Comparison of ENCODE assay signal across 11 mouse cellular contexts in the genomic region with DNA sequence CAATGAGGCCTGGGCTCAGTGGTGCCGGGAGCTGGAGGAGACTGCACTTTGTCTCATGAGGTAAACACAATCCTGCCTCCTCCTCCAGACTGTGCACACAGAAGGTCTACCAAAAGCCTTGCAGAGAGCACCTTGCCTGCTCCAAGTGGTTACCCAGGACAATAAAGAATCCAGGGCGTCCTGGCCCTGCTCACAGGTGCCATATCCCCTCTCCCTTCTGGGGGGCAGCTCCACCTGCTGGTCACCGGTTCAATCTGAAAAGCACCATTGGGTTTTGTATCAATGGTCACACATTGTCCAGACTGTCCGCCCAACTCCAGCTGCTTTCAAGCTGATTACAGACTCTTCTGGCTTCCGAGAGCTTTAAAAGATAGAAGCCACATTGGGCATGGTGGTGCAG. TPM values are rescaled to one million over a fixed set of nuclear protein-coding genes. Genes with fewer than 3 reads are reported as not detected.
DNase-seq lines count a peak whose midpoint lies in the region; ATAC-seq lines count a peak whose summit lies in the region.
"Had no signal": no experiment of that assay in that cellular context is flagged by ENCODE, and none has a peak within 500 bp of the region (broad histone marks: within the 10 kb centered on the region; RNA-seq: fewer than 3 reads in every experiment).

No protein-coding gene starts in this region.

- no peak overlapping the region for H3K4me3 ChIP-seq in embryonic facial prominence, embryonic 11.5 days (ENCODE audit: low read depth, low read length)
- no peak overlapping the region for H3K4me3 ChIP-seq in embryonic facial prominence, embryonic 10.5 days
- H3K4me3 ChIP-seq: embryonic facial prominence, embryonic 12.5 days; neural tube, embryonic 13.5 days had no signal

- H3K4me1 ChIP-seq in embryonic facial prominence, embryonic 11.5 days (ENCODE audit: control insufficient read depth, insufficient read depth, low read length), result no peaks in the 10 kb centered on the region
- H3K4me1 ChIP-seq in embryonic facial prominence, embryonic 10.5 days, result peaks cover 25% of the 10 kb centered on the region

- no peak overlapping the region for H3K4me2 ChIP-seq in embryonic facial prominence, embryonic 11.5 days (ENCODE audit: low read depth, low read length)
- H3K4me2 ChIP-seq: embryonic facial prominence, embryonic 12.5 days; neural tube, embryonic 13.5 days had no signal

- no peaks in the 10 kb centered on the region; the same call in 1 of the 2 replicates for H3K9me3 ChIP-seq in embryonic facial prominence, embryonic 11.5 days (replicated peaks; ENCODE audit: control insufficient read depth, low read length)
- peaks cover 4% of the 10 kb centered on the region for H3K9me3 ChIP-seq in embryonic facial prominence, embryonic 10.5 days

- ATAC-seq in embryonic facial prominence, embryonic 11.5 days (replicated peaks; ENCODE audit: insufficient number of reproducible peaks, low FRiP score, low TSS enrichment, low read depth), result no peak
- no peak for ATAC-seq in megakaryocyte, adult 5-6 weeks (ENCODE audit: poor library complexity, severe bottlenecking)
- ATAC-seq in erythroblast, adult 5-6 weeks (replicated peaks; ENCODE audit: low FRiP score, poor library complexity, severe bottlenecking), result no peak

- no peak overlapping the region for H3K9ac ChIP-seq in embryonic facial prominence, embryonic 11.5 days (replicated peaks; ENCODE audit: low read length)
- H3K9ac ChIP-seq: embryonic facial prominence, embryonic 12.5 days; neural tube, embryonic 13.5 days had no signal

- 61% methylated on average over 5 of the region's 5 CpGs for WGBS in embryonic facial prominence, embryonic 11.5 days
- WGBS in embryonic facial prominence, embryonic 10.5 days, result 58% methylated on average over 5 of the region's 5 CpGs

- no peaks in the 10 kb centered on the region for H3K27me3 ChIP-seq in embryonic facial prominence, embryonic 11.5 days (ENCODE audit: control insufficient read depth, insufficient read depth, low read length)
- peaks cover 21% of the 10 kb centered on the region for H3K27me3 ChIP-seq in embryonic facial prominence, embryonic 10.5 days (replicated peaks; ENCODE audit: low read depth, poor library complexity, severe bottlenecking)
- H3K27me3 ChIP-seq: embryonic facial prominence, embryonic 12.5 days had no signal

- no peak overlapping the region for H3K27ac ChIP-seq in embryonic facial prominence, embryonic 11.5 days (replicated peaks; ENCODE audit: low read depth, low read length)
- no peak overlapping the region for H3K27ac ChIP-seq in embryonic facial prominence, embryonic 10.5 days (replicated peaks)
- H3K27ac ChIP-seq: embryonic facial prominence, embryonic 12.5 days; neural tube, embryonic 13.5 days had no signal

- H3K36me3 ChIP-seq in embryonic facial prominence, embryonic 11.5 days (replicated peaks; ENCODE audit: control insufficient read depth, insufficient read depth, low read depth, low read length), result no peaks in the 10 kb centered on the region
- no peaks in the 10 kb centered on the region for H3K36me3 ChIP-seq in embryonic facial prominence, embryonic 10.5 days (replicated peaks)
- H3K36me3 ChIP-seq: embryonic facial prominence, embryonic 12.5 days; G1E; neural tube, embryonic 13.5 days had no signal

- peak; percentile 28 for DNase-seq in embryonic facial prominence, embryonic 11.5 days (ENCODE audit: low spot score)
- no peak for DNase-seq in embryonic facial prominence, embryonic 10.5 days (ENCODE audit: low spot score)
- peak; percentile 78 for DNase-seq in testis, postnatal 10 days (ENCODE audit: low spot score)
- DNase-seq in testis, postnatal 14 days (ENCODE audit: low spot score), result no peak
- DNase-seq in kidney, postnatal 14 days, result peak; percentile 49
- DNase-seq in thymus, postnatal 4 days, result peak; percentile 47

RNA-seq across cellular contexts. Expression of a gene that starts 32.0 kb away (rescaled TPM):
- polyA plus RNA-seq in embryonic facial prominence, embryonic 11.5 days (2014; fragmentation: Nextera tagmentation; extraction: Ambion mirVana), result 167 and 187 TPM in 2 replicates
- polyA plus RNA-seq in embryonic facial prominence, embryonic 10.5 days (2016; fragmentation: Nextera tagmentation; extraction: Ambion mirVana), result 110 and 120 TPM in 2 replicates
- 62.9 and 70.3 TPM in 2 replicates for total RNA-seq in megakaryocyte, adult 5-6 weeks (2015)
- total RNA-seq in megakaryocyte, adult 5-6 weeks (2017), result 54.4 and 58.3 TPM in 2 replicates
- 38.0 and 41.0 TPM in 2 replicates for total RNA-seq in erythroblast, adult 5-6 weeks (2015; ENCODE audit: low replicate concordance)
- 21.0 and 22.2 TPM in 2 replicates for total RNA-seq in erythroblast, adult 5-6 weeks (2017; ENCODE audit: low replicate concordance)

RNA-seq across cellular contexts. Expression of a gene that starts 42.9 kb away (rescaled TPM):
- polyA plus RNA-seq in embryonic facial prominence, embryonic 11.5 days (2014; fragmentation: Nextera tagmentation; extraction: Ambion mirVana), result 2.7 and 3.1 TPM in 2 replicates
- 2.5 and 3.1 TPM in 2 replicates for polyA plus RNA-seq in embryonic facial prominence, embryonic 10.5 days (2016; fragmentation: Nextera tagmentation; extraction: Ambion mirVana)
- total RNA-seq in megakaryocyte, adult 5-6 weeks (2015), result 0.69 TPM in 1 of 2 replicates, not detected in the other
- total RNA-seq in megakaryocyte, adult 5-6 weeks (2017), result not detected in 2 replicates
- total RNA-seq in erythroblast, adult 5-6 weeks (2015; ENCODE audit: low replicate concordance), result not detected in 2 replicates
- not detected in 2 replicates for total RNA-seq in erythroblast, adult 5-6 weeks (2017; ENCODE audit: low replicate concordance)
- polyA plus RNA-seq: G1E had no signal

Comparison
In these comparisons a context has a peak if more than half of its experiments do, and no peak if none do; other contexts are left out.
1. DNase-seq: peak in embryonic facial prominence, embryonic 11.5 days (single experiment), testis, postnatal 10 days (single experiment), kidney, postnatal 14 days (single experiment) and thymus, postnatal 4 days (single experiment); none in embryonic facial prominence, embryonic 10.5 days (single experiment) and testis, postnatal 14 days (single experiment).